Mouse (Mus musculus) cerebellum, adult 2 months (tissue): ENCODE data around the gene Cars. TPM values are rescaled to one million over a fixed set of nuclear protein-coding genes. Genes with fewer than 3 reads are reported as not detected.
"Not testable (repeated sequence)": the region's sequence is repeated elsewhere in the genome, so short reads cannot be mapped to it uniquely, and the experiment has no call there.

Source experiments
- DNase-seq, 2 experiments: peaks; one replicate each; pipeline ENCODE4 v3.0.0; 2021
- H3K27ac ChIP-seq: fragments of 200-500 bp; 2 replicates; pipeline ENCODE4 v1.5.1; 2012; ENCODE audit warnings: low read length, control low read depth, inconsistent platforms; ENCODE audit not compliant: insufficient read depth
- H3K27me3 ChIP-seq: fragments of 200-500 bp; 2 replicates; pipeline ENCODE4 v1.6.1; 2012; ENCODE audit warnings: inconsistent platforms, mild to moderate bottlenecking, low read length, moderate library complexity; ENCODE audit not compliant: control insufficient read depth, insufficient read depth
- H3K4me1 ChIP-seq: fragments of 200-500 bp; 2 replicates; pipeline ENCODE4 v1.6.1; 2011; ENCODE audit warnings: low read length; ENCODE audit not compliant: control insufficient read depth, insufficient read depth
- H3K4me3 ChIP-seq: fragments of 200-500 bp; replicated peaks from 2 replicates; pipeline ENCODE3; 2011; ENCODE audit warnings: mild to moderate bottlenecking, low read depth, low read length, control low read depth; ENCODE audit not compliant: insufficient read depth
- CTCF ChIP-seq: fragments of 200-500 bp; IDR thresholded peaks from 2 replicates; pipeline ENCODE4 v1.5.1; 2011; ENCODE audit warnings: low read depth, mild to moderate bottlenecking, control low read depth, low read length, moderate library complexity, borderline replicate concordance; ENCODE audit not compliant: insufficient read depth
- POLR2A ChIP-seq: fragments of 200-500 bp; IDR thresholded peaks from 2 replicates; pipeline ENCODE4 v1.6.1; 2011; ENCODE audit warnings: low read length, control low read depth, borderline replicate concordance; ENCODE audit not compliant: insufficient read depth
- WGBS: fragments of 180-500 bp; shearing (Covaris S2); methylation state at CpG from one replicate; pipeline ENCODE4 v1.1.7; 2018; 5-methylcytosine and 5-hydroxymethylcytosine counted together
- polyA plus RNA-seq: library from polyadenylated mRNA; depleted of rRNA; stranded (reverse); fragments of >200 nt; gene quantifications from 2 replicates; pipeline ENCODE4 v1.2.3, GENCODE M21; 2012

Gene Cars
- polyA plus RNA-seq, 1 experiment, result 50.1 TPM

GRCm38 (mm10) chr7:143548231-143548961 lies 51.5 kb downstream of the Cars start:
- TF ChIP-seq POLR2A, result no peak
- no peak for TF ChIP-seq CTCF
- H3K4me3 ChIP-seq, result peak overlapping the region; percentile 82
- WGBS, result under 1% methylated on average over 60 of the region's 63 CpGs
- peak overlapping the region; percentile 41; the same call in 1 of the 2 replicates for H3K27ac ChIP-seq
- no peaks in the 10 kb centered on the region for H3K27me3 ChIP-seq
- H3K4me1 ChIP-seq, result peaks cover 3% of the 10 kb centered on the region; the same call in 1 of the 2 replicates
- DNase-seq, result no peak

GRCm38 (mm10) chr7:143546554-143546953 lies 53.3 kb downstream of the Cars start:
- H3K4me3 ChIP-seq, result no peak overlapping the region
- no peaks in the 10 kb centered on the region for H3K27me3 ChIP-seq
- H3K27ac ChIP-seq, result no peak overlapping the region
- 63% methylated on average over 2 of the region's 2 CpGs for WGBS
- no peak for DNase-seq
- no peak for TF ChIP-seq CTCF
- TF ChIP-seq POLR2A, result no peak
- peaks cover 3% of the 10 kb centered on the region; the same call in 1 of the 2 replicates for H3K4me1 ChIP-seq

- no peak overlapping the region for H3K4me3 ChIP-seq
- WGBS, result 98% methylated on average over 2 of the region's 2 CpGs
- no peaks in the 10 kb centered on the region for H3K27me3 ChIP-seq
- H3K4me1 ChIP-seq, result peaks cover 3% of the 10 kb centered on the region; the same call in 1 of the 2 replicates
- no peak for DNase-seq
- no peak overlapping the region for H3K27ac ChIP-seq
- TF ChIP-seq CTCF (peak; percentile 42), POLR2A (no peak)
Observed at GRCm38 (mm10) chr7:143544368-143544767, 55.5 kb downstream of the Cars start.

GRCm38 (mm10) chr7:143538671-143539070 lies 61.2 kb downstream of the Cars start:
- 77% methylated on average over 1 of the region's 1 CpGs for WGBS
- no peak for TF ChIP-seq POLR2A

GRCm38 (mm10) chr7:143538229-143538628 lies 61.7 kb downstream of the Cars start:
- H3K27me3 ChIP-seq, DNase-seq, H3K4me1 ChIP-seq, H3K4me3 ChIP-seq, H3K27ac ChIP-seq: not testable (repeated sequence)
- WGBS, result 91% methylated on average over 6 of the region's 6 CpGs

More at GRCm38 (mm10) chr7:143538671-143539070, 61.2 kb downstream of the Cars start:
- H3K4me3 ChIP-seq, result no peak overlapping the region
- H3K27ac ChIP-seq, result no peak overlapping the region
- DNase-seq, result no peak
- H3K27me3 ChIP-seq, result no peaks in the 10 kb centered on the region
- peaks cover 1% of the 10 kb centered on the region; the same call in 1 of the 2 replicates for H3K4me1 ChIP-seq

GRCm38 (mm10) chr7:143536251-143536650 lies 63.6 kb downstream of the Cars start:
- TF ChIP-seq POLR2A (no peak), CTCF (no peak)
- no peaks in the 10 kb centered on the region for H3K4me1 ChIP-seq
- no peak overlapping the region for H3K27ac ChIP-seq
- no peak for DNase-seq
- H3K4me3 ChIP-seq, result no peak overlapping the region
- no peaks in the 10 kb centered on the region for H3K27me3 ChIP-seq
- 91% methylated on average over 3 of the region's 3 CpGs for WGBS

- TF ChIP-seq POLR2A, result no peak
- TF ChIP-seq CTCF, result no peak
- 88% methylated on average over 2 of the region's 2 CpGs for WGBS
- no peak for DNase-seq
- Histone ChIP-seq H3K27me3 (no peaks in the 10 kb centered on the region), H3K4me1 (no peaks in the 10 kb centered on the region), H3K4me3 (no peak overlapping the region), H3K27ac (no peak overlapping the region)
Observed at GRCm38 (mm10) chr7:143533284-143533683, 66.6 kb downstream of the Cars start.

GRCm38 (mm10) chr7:143532410-143532809 lies 67.5 kb downstream of the Cars start:
- 14% methylated on average over 1 of the region's 1 CpGs for WGBS
- TF ChIP-seq POLR2A (no peak), CTCF (no peak)
- H3K4me1 ChIP-seq, result no peaks in the 10 kb centered on the region
- no peak overlapping the region for H3K27ac ChIP-seq
- H3K4me3 ChIP-seq, result no peak overlapping the region
- no peaks in the 10 kb centered on the region for H3K27me3 ChIP-seq
- peak; percentile 30 to 31 for DNase-seq
